Mouse (Mus musculus) hindbrain, embryonic 16.5 days (tissue): ENCODE data around the gene Gm5269. TPM values are rescaled to one million over a fixed set of nuclear protein-coding genes. Genes with fewer than 3 reads are reported as not detected.
A peak's percentile ranks its signal among the peaks of the same experiment; 100 is the strongest.

Experiments used
- ATAC-seq: fragments of 200-750 bp; cut with Nextera tagmentation; 2 replicates; pipeline ENCODE4 v1.8.0; 2017; ENCODE audit warnings: moderate TSS enrichment, moderate library complexity
- H3K27ac ChIP-seq: fragments of 300-500 bp; sonication (generic); 2 replicates; pipeline ENCODE4 v1.5.1; 2014; ENCODE audit warnings: low read depth, mild to moderate bottlenecking, control low read depth, low read length, moderate library complexity
- H3K27me3 ChIP-seq: fragments of 300-500 bp; sonication (generic); replicated peaks from 2 replicates; pipeline ENCODE4 v1.6.1; 2014; ENCODE audit warnings: low read length; ENCODE audit not compliant: control insufficient read depth, insufficient read depth
- H3K36me3 ChIP-seq: fragments of 300-500 bp; sonication (generic); 2 replicates; pipeline ENCODE4 v1.6.1; 2014; ENCODE audit warnings: mild to moderate bottlenecking, low read length, moderate library complexity, mixed read lengths; ENCODE audit not compliant: control insufficient read depth, insufficient read depth
- H3K4me1 ChIP-seq: fragments of 300-500 bp; sonication (generic); 2 replicates; pipeline ENCODE4 v1.6.1; 2014; ENCODE audit warnings: low read depth, low read length; ENCODE audit not compliant: control insufficient read depth, insufficient read depth
- H3K4me2 ChIP-seq: fragments of 300-500 bp; sonication (generic); 2 replicates; pipeline ENCODE4 v1.6.1; 2014; ENCODE audit warnings: mild to moderate bottlenecking, low read length, control low read depth, moderate library complexity
- H3K4me3 ChIP-seq: fragments of 300-500 bp; sonication (generic); 2 replicates; pipeline ENCODE4 v1.5.1; 2014; ENCODE audit warnings: mild to moderate bottlenecking, low read length, control low read depth, moderate library complexity
- H3K9ac ChIP-seq: fragments of 300-500 bp; sonication (generic); 2 replicates; pipeline ENCODE4 v1.6.1; 2014; ENCODE audit warnings: low read depth, mild to moderate bottlenecking, control low read depth, low read length, moderate library complexity
- H3K9me3 ChIP-seq: fragments of 300-500 bp; sonication (generic); 2 replicates; pipeline ENCODE4 v1.6.1; 2014; ENCODE audit warnings: mild to moderate bottlenecking, low read length, moderate library complexity; ENCODE audit not compliant: control insufficient read depth
- WGBS: fragments of 180-500 bp; shearing (Covaris S2); extraction: QIAGEN DNeasy Blood & Tissue Kit; methylation state at CpG from one replicate; pipeline ENCODE4 v1.1.7; 2014; 5-methylcytosine and 5-hydroxymethylcytosine counted together
- polyA plus RNA-seq: library from polyadenylated mRNA; unstranded; fragments of >200 nt; fragmentation: Nextera tagmentation; extraction: Ambion mirVana; gene quantifications from 2 replicates; pipeline ENCODE4 v1.2.1, GENCODE M21; 2015

The Gm5269 gene
- polyA plus RNA-seq: not detected in 2 replicates

- H3K4me1 ChIP-seq: no peaks in the 10 kb centered on the region
- ATAC-seq: no peak
These were observed at the start of gene Gm5269 for GRCm38 (mm10) chr1:45890173-45890572. Gene Gm5269, minus strand, starts transcription at chr1:45890273.

GRCm38 (mm10) chr1:45931127-45931526 lies 41.1 kb upstream of the Gm5269 start:
- no peak for ATAC-seq
- Histone ChIP-seq H3K4me2 (no peak overlapping the region), H3K27ac (no peak overlapping the region), H3K4me1 (peaks cover 4% of the 10 kb centered on the region), H3K4me3 (no peak overlapping the region), H3K36me3 (no peaks in the 10 kb centered on the region), H3K27me3 (peaks cover 5% of the 10 kb centered on the region), H3K9me3 (no peaks in the 10 kb centered on the region), H3K9ac (no peak overlapping the region)

More at GRCm38 (mm10) chr1:45890173-45890572, at the start of gene Gm5269:
- Histone ChIP-seq H3K9me3 (no peaks in the 10 kb centered on the region), H3K36me3 (no peaks in the 10 kb centered on the region), H3K4me3 (no peak within 1 kb of the TSS), H3K27ac (no peak within 1 kb of the TSS), H3K9ac (no peak within 1 kb of the TSS), H3K4me2 (no peak within 1 kb of the TSS), H3K27me3 (no peaks in the 10 kb centered on the region)

GRCm38 (mm10) chr1:45926911-45927310 lies 36.8 kb upstream of the Gm5269 start:
- H3K27ac ChIP-seq: no peak overlapping the region
- no peak overlapping the region for H3K9ac ChIP-seq
- H3K27me3 ChIP-seq: peaks cover 6% of the 10 kb centered on the region
- WGBS: 46% methylated on average over 3 of the region's 3 CpGs
- no peaks in the 10 kb centered on the region for H3K36me3 ChIP-seq
- H3K9me3 ChIP-seq: no peaks in the 10 kb centered on the region
- no peak for ATAC-seq
- H3K4me3 ChIP-seq: no peak overlapping the region
- peaks cover 8% of the 10 kb centered on the region for H3K4me1 ChIP-seq
- H3K4me2 ChIP-seq: no peak overlapping the region

GRCm38 (mm10) chr1:45926393-45926763 lies 36.3 kb upstream of the Gm5269 start, which contains the start of gene Slc40a1:
Gene Slc40a1, minus strand, starts transcription at chr1:45926523.
- H3K4me3 ChIP-seq: peak within 1 kb of the TSS; percentile 65
- peak within 1 kb of the TSS; percentile 74 for H3K9ac ChIP-seq
- H3K4me1 ChIP-seq: peaks cover 8% of the 10 kb centered on the region
- peaks cover 6% of the 10 kb centered on the region for H3K27me3 ChIP-seq
- peak within 1 kb of the TSS; percentile 95 for H3K4me2 ChIP-seq
- WGBS: 24% methylated on average over 9 of the region's 9 CpGs
- no peak within 1 kb of the TSS for H3K27ac ChIP-seq
- no peaks in the 10 kb centered on the region for H3K36me3 ChIP-seq
- ATAC-seq: no peak
- H3K9me3 ChIP-seq: no peaks in the 10 kb centered on the region

GRCm38 (mm10) chr1:45925500-45926392 lies 35.7 kb upstream of the Gm5269 start:
- H3K36me3 ChIP-seq: no peaks in the 10 kb centered on the region
- peak overlapping the region; percentile 95 for H3K4me2 ChIP-seq
- peak overlapping the region; percentile 74 for H3K9ac ChIP-seq
- H3K4me1 ChIP-seq: peaks cover 8% of the 10 kb centered on the region
- no peak overlapping the region for H3K27ac ChIP-seq
- peaks cover 6% of the 10 kb centered on the region for H3K27me3 ChIP-seq
- peak overlapping the region; percentile 65 for H3K4me3 ChIP-seq
- H3K9me3 ChIP-seq: no peaks in the 10 kb centered on the region
- ATAC-seq: peak; percentile 98
- WGBS: under 1% methylated on average over 52 of the region's 53 CpGs

- Histone ChIP-seq H3K36me3 (no peaks in the 10 kb centered on the region), H3K4me3 (peak overlapping the region; percentile 65), H3K27ac (no peak overlapping the region), H3K9me3 (no peaks in the 10 kb centered on the region), H3K27me3 (peaks cover 6% of the 10 kb centered on the region), H3K4me2 (peak overlapping the region; percentile 95), H3K4me1 (peaks cover 8% of the 10 kb centered on the region), H3K9ac (peak overlapping the region; percentile 74)
- WGBS: 10% methylated on average over 7 of the region's 7 CpGs
- ATAC-seq: peak; percentile 82
These were observed 35.0 kb upstream of the Gm5269 start for GRCm38 (mm10) chr1:45925131-45925499.

GRCm38 (mm10) chr1:45924516-45924915 lies 34.4 kb upstream of the Gm5269 start:
- H3K27ac ChIP-seq: no peak overlapping the region
- whole genome bisulfite sequencing: 75% methylated on average over 7 of the region's 7 CpGs
- H3K4me2 ChIP-seq: peak overlapping the region; percentile 95
- H3K9me3 ChIP-seq: no peaks in the 10 kb centered on the region
- H3K9ac ChIP-seq: no peak overlapping the region
- peaks cover 6% of the 10 kb centered on the region for H3K27me3 ChIP-seq
- no peak for ATAC-seq
- no peaks in the 10 kb centered on the region for H3K36me3 ChIP-seq
- peak overlapping the region; percentile 65 for H3K4me3 ChIP-seq
- peaks cover 8% of the 10 kb centered on the region for H3K4me1 ChIP-seq

GRCm38 (mm10) chr1:45923306-45923705 lies 33.2 kb upstream of the Gm5269 start:
- peaks cover 8% of the 10 kb centered on the region for H3K4me1 ChIP-seq
- 80% methylated on average over 4 of the region's 4 CpGs for WGBS
- H3K36me3 ChIP-seq: no peaks in the 10 kb centered on the region
- no peak overlapping the region for H3K4me2 ChIP-seq
- H3K9ac ChIP-seq: no peak overlapping the region
- peaks cover 6% of the 10 kb centered on the region for H3K27me3 ChIP-seq
- no peaks in the 10 kb centered on the region for H3K9me3 ChIP-seq
- H3K27ac ChIP-seq: no peak overlapping the region
- H3K4me3 ChIP-seq: no peak overlapping the region
- ATAC-seq: no peak

- Histone ChIP-seq H3K4me3 (no peak overlapping the region), H3K9ac (no peak overlapping the region), H3K27me3 (no peaks in the 10 kb centered on the region), H3K9me3 (no peaks in the 10 kb centered on the region), H3K27ac (no peak overlapping the region), H3K36me3 (no peaks in the 10 kb centered on the region), H3K4me2 (no peak overlapping the region), H3K4me1 (0 out of 2 replicates have a peak, but pooled peaks cover 2% of the 10 kb centered on the region)
- WGBS: 92% methylated on average over 3 of the region's 3 CpGs
- no peak for ATAC-seq
These were observed 30.6 kb upstream of the Gm5269 start for GRCm38 (mm10) chr1:45920703-45921102.
